Mouse (Mus musculus): Measurements from ENCODE around the gene Btbd9.

DNA sequence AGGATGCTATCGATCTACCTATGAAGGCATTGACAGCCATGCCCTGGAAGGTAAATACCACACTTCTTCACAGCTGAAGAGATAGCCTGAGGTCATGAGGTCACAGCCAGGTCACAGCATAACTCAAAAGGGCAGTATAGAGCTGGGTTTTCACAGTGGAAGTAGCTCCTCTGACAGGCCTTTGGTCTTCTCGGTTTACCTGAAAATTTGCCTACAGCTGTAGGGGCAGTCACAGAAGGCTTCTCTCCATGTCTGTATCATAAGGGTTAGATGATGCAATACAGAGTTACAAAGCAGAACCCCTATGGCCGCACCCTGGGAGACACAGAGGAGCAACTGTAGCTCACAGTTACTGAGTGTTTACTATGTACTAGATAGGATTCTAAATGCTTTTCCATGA is 163.3 kb downstream of the Btbd9 start:
- TF ChIP-seq CTCF (IDR thresholded peaks at IDR 0.05; ENCODE audit: low read depth) (no peak), EP300 (IDR thresholded peaks at IDR 0.05; ENCODE audit: low read depth) (no peak)

Measured in heart, postnatal 0 days (tissue).